Mouse (Mus musculus): Measurements from ENCODE around the gene Clmp.
"Not testable (repeated sequence)": the region's sequence is repeated elsewhere in the genome, so short reads cannot be mapped to it uniquely, and the experiment has no call there.

The Clmp gene

GRCm38 (mm10) chr9:40776044-40776443 lies 90.3 kb downstream of the Clmp start:
- DNase-seq (ENCODE audit: extremely low spot score), result no peak

GRCm38 (mm10) chr9:40776459-40777248 lies 90.9 kb downstream of the Clmp start:
- DNase-seq (ENCODE audit: extremely low spot score), result no peak

- no peak for DNase-seq (ENCODE audit: extremely low spot score)
Observed at GRCm38 (mm10) chr9:40780111-40780510, 94.3 kb downstream of the Clmp start.

- no peak for DNase-seq (ENCODE audit: extremely low spot score)
Observed at GRCm38 (mm10) chr9:40780892-40781725, 95.3 kb downstream of the Clmp start.

GRCm38 (mm10) chr9:40781726-40782581 lies 96.2 kb downstream of the Clmp start:
- no peak for DNase-seq (ENCODE audit: extremely low spot score)

- DNase-seq (ENCODE audit: extremely low spot score), result peak; percentile 74
Observed at GRCm38 (mm10) chr9:40783641-40784373, 98.0 kb downstream of the Clmp start.

- peak; percentile 50 for DNase-seq (ENCODE audit: extremely low spot score)
Observed at GRCm38 (mm10) chr9:40784374-40784967, 98.7 kb downstream of the Clmp start.

GRCm38 (mm10) chr9:40785452-40785851 lies 99.7 kb downstream of the Clmp start:
- DNase-seq (ENCODE audit: extremely low spot score), result no peak

- DNase-seq (ENCODE audit: extremely low spot score), result not testable (repeated sequence)
Observed at GRCm38 (mm10) chr9:40786820-40787219, 101.1 kb downstream of the Clmp start.

- no peak for DNase-seq (ENCODE audit: extremely low spot score)
Observed at GRCm38 (mm10) chr9:40791864-40792633, 106.3 kb downstream of the Clmp start.

- no peak for DNase-seq (ENCODE audit: extremely low spot score)
Observed at GRCm38 (mm10) chr9:40793581-40793980, 107.8 kb downstream of the Clmp start.

- no peak for DNase-seq (ENCODE audit: extremely low spot score)
Observed at GRCm38 (mm10) chr9:40794251-40794650, 108.5 kb downstream of the Clmp start.

- no peak for DNase-seq (ENCODE audit: extremely low spot score)
Observed at GRCm38 (mm10) chr9:40794926-40795325, 109.2 kb downstream of the Clmp start.

- no peak for DNase-seq (ENCODE audit: extremely low spot score)
Observed at GRCm38 (mm10) chr9:40795562-40795961, 109.8 kb downstream of the Clmp start.

GRCm38 (mm10) chr9:40796054-40796453 lies 110.3 kb downstream of the Clmp start:
- no peak for DNase-seq (ENCODE audit: extremely low spot score)

GRCm38 (mm10) chr9:40798247-40798960 lies 112.6 kb downstream of the Clmp start:
- DNase-seq (ENCODE audit: extremely low spot score), result no peak

GRCm38 (mm10) chr9:40799112-40799511 lies 113.3 kb downstream of the Clmp start:
- no peak for DNase-seq (ENCODE audit: extremely low spot score)

GRCm38 (mm10) chr9:40799837-40800501 lies 114.2 kb downstream of the Clmp start:
- DNase-seq (ENCODE audit: extremely low spot score), result peak; percentile 83
